Mouse (Mus musculus) kidney, embryonic 16.5 days (tissue): ENCODE data around the gene Top1. TPM values are rescaled to one million over a fixed set of nuclear protein-coding genes. Genes with fewer than 3 reads are reported as not detected.
A peak's percentile ranks its signal among the peaks of the same experiment; 100 is the strongest.

Experiments
- ATAC-seq: fragments of 200-750 bp; cut with Nextera tagmentation; 2 replicates; pipeline ENCODE4 v1.8.0; 2017; ENCODE audit warnings: moderate TSS enrichment; ENCODE audit not compliant: low FRiP score, low TSS enrichment
- H3K27ac ChIP-seq: fragments of 300-500 bp; sonication (generic); 2 replicates; pipeline ENCODE4 v1.5.1; 2014; ENCODE audit warnings: low read length
- H3K27me3 ChIP-seq: fragments of 300-500 bp; sonication (generic); 2 replicates; pipeline ENCODE4 v1.6.1; 2014; ENCODE audit warnings: low read length, control low read depth, mixed read lengths; ENCODE audit not compliant: insufficient read depth
- H3K36me3 ChIP-seq: fragments of 300-500 bp; sonication (generic); 2 replicates; pipeline ENCODE4 v1.6.1; 2014; ENCODE audit warnings: low read length, control low read depth, mixed read lengths; ENCODE audit not compliant: insufficient read depth
- H3K4me1 ChIP-seq: fragments of 300-500 bp; sonication (generic); 2 replicates; pipeline ENCODE4 v1.6.1; 2014; ENCODE audit warnings: low read length, control low read depth, mixed read lengths; ENCODE audit not compliant: insufficient read depth
- H3K4me2 ChIP-seq: fragments of 300-500 bp; sonication (generic); replicated peaks from 2 replicates; pipeline ENCODE4 v1.6.1; 2014; ENCODE audit warnings: low read depth, low read length
- H3K4me3 ChIP-seq: fragments of 300-500 bp; sonication (generic); 2 replicates; pipeline ENCODE4 v1.5.1; 2014; ENCODE audit warnings: mild to moderate bottlenecking, low read length
- H3K9ac ChIP-seq: fragments of 300-500 bp; sonication (generic); replicated peaks from 2 replicates; pipeline ENCODE4 v1.6.1; 2014; ENCODE audit warnings: low read length
- H3K9me3 ChIP-seq: fragments of 300-500 bp; sonication (generic); 2 replicates; pipeline ENCODE4 v1.6.1; 2016; ENCODE audit warnings: low read length, control low read depth
- WGBS: fragments of 180-500 bp; shearing (Covaris S2); extraction: QIAGEN DNeasy Blood & Tissue Kit; methylation state at CpG from one replicate; pipeline ENCODE4 v1.1.7; 2014; 5-methylcytosine and 5-hydroxymethylcytosine counted together
- polyA plus RNA-seq: library from polyadenylated mRNA; unstranded; fragments of >200 nt; fragmentation: Nextera tagmentation; extraction: Ambion mirVana; gene quantifications from 2 replicates; pipeline ENCODE4 v1.2.1, GENCODE M21; 2015

Top1 gene
- polyA plus RNA-seq, 1 experiment from 2014 or later, result 67.7 TPM

DNA sequence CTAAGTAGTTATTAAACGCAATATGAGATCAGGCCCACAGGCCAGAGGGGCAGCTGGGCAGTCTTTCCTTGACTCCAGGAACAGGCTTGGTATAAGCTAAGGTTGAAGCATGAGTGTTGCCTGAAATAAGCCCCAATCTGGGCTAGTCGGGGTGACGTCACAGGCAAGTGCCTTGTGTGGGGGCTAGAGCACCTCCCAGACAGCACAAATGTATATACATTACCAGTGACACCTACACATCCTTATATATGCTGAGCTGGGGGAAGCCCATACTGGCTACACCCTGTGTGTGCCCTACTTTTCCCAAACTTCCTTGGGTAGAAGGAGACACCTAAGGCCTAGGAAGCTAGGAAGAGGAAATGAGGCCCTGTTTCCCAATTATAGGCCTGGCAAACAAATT is 83.3 kb downstream of the Top1 start:
- 95% methylated on average over 3 of the region's 3 CpGs for WGBS
- no peak for ATAC-seq
- Histone ChIP-seq H3K9me3 (no peaks in the 10 kb centered on the region), H3K4me1 (peaks cover 27% of the 10 kb centered on the region), H3K36me3 (peaks cover 13% of the 10 kb centered on the region; the same call in 1 of the 2 replicates), H3K4me2 (no peak overlapping the region), H3K4me3 (no peak overlapping the region), H3K27ac (no peak overlapping the region), H3K27me3 (no peaks in the 10 kb centered on the region), H3K9ac (no peak overlapping the region)

DNA sequence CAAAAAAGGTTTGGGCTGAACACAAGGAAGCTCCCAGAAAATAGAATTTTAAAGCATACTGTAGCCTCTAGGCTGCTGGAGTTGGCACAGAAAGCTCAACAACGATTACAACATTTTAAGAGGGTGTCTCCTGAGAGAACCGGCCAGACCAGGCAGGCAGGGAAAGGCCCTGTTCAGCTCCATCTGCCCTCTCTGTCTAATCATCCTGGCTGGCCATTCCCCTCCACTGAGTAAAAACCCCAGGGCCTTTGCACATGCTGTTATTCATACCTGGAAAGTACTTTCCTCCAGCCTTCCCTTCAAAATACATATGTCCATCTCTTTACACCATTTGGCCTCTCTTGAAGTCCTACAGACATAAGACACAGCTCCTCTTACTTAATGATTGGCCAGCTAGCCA is 83.7 kb downstream of the Top1 start:
- H3K27me3 ChIP-seq, result no peaks in the 10 kb centered on the region
- ATAC-seq, result no peak
- no peak overlapping the region for H3K9ac ChIP-seq
- peaks cover 9% of the 10 kb centered on the region; the same call in 1 of the 2 replicates for H3K36me3 ChIP-seq
- no peaks in the 10 kb centered on the region for H3K9me3 ChIP-seq
- H3K4me3 ChIP-seq, result no peak overlapping the region
- no peak overlapping the region for H3K4me2 ChIP-seq
- no peak overlapping the region for H3K27ac ChIP-seq
- peaks cover 32% of the 10 kb centered on the region for H3K4me1 ChIP-seq
- WGBS, result 83% methylated on average over 2 of the region's 2 CpGs

DNA sequence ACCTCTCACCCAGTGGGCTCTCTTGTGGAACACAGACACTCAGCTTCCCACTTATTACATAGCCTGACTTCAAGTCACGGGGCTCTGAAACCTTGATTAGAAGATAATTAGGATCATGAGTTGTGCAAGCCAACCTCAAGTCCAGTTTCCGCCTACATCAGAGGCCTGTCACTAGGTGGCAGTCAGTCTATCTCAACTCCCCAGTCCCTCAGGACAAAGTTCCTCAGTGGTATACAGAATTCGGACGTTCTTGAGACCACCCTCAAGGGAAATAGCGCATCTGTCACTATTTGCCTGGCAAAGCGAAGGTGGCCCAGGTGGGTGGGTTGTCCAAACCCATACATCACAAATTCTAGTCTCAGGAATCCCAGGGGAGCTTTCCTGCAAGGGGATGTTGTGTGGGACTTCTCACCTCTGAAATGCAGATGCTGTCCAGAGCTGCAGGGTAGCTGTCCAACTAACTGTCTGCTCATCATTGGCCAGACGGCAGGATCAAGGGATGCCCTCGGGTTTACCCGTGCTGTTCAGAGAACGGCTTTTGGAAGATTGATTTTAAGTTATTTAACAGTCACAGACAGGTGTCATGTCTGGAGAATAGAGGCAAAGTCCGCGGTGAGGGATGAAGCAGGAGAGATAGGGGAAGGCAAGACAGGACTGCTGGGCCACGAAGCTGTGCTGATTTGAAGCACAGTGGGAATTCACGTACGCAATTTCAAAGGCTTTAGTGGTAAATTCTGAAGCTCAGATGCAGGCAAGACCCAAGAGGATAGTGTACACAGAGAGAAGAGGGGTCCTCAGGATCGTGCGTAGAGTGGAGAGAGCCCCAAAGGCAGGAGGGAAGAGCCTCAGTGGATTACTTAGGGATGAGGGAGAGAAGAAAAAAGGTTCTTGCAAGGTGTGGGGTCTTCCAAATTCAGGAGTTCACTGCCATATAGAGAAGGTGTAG is 84.4 kb downstream of the Top1 start:
- WGBS, result 24% methylated on average over 17 of the region's 17 CpGs
- no peak; the same call in 1 of the 2 replicates for ATAC-seq

DNA sequence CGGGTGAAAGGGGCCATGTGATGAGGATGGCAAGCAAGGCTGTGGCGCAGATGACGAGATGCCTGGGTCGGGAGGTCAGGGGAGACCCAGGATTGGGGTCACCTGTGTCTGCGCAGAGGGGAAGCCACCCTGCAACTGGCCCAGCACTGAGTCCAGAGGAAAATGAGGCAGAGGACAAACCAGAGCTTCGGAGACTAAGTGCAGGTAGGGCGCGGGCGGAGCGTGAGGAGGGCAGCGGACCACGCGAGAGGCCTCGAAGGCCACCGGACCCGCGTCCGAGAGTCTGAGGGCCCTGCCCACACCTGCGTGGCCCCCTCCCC is 85.1 kb downstream of the Top1 start:
- no peaks in the 10 kb centered on the region for H3K27me3 ChIP-seq
- H3K9ac ChIP-seq, result peak overlapping the region; percentile 98
- H3K27ac ChIP-seq, result no peak overlapping the region
- H3K36me3 ChIP-seq, result peaks cover 9% of the 10 kb centered on the region; the same call in 1 of the 2 replicates
- H3K4me1 ChIP-seq, result peaks cover 44% of the 10 kb centered on the region
- peak overlapping the region; percentile 91 for H3K4me2 ChIP-seq
- 3% methylated on average over 19 of the region's 19 CpGs for WGBS
- ATAC-seq, result no peak
- no peaks in the 10 kb centered on the region for H3K9me3 ChIP-seq
- peak overlapping the region; percentile 90 for H3K4me3 ChIP-seq

More for the DNA sequence above, 84.4 kb downstream of the Top1 start:
- Histone ChIP-seq H3K9ac (peak overlapping the region; percentile 98), H3K4me3 (peak overlapping the region; percentile 90), H3K9me3 (no peaks in the 10 kb centered on the region), H3K4me2 (peak overlapping the region; percentile 91), H3K36me3 (peaks cover 9% of the 10 kb centered on the region; the same call in 1 of the 2 replicates), H3K27me3 (no peaks in the 10 kb centered on the region), H3K4me1 (peaks cover 39% of the 10 kb centered on the region), H3K27ac (no peak overlapping the region)

DNA sequence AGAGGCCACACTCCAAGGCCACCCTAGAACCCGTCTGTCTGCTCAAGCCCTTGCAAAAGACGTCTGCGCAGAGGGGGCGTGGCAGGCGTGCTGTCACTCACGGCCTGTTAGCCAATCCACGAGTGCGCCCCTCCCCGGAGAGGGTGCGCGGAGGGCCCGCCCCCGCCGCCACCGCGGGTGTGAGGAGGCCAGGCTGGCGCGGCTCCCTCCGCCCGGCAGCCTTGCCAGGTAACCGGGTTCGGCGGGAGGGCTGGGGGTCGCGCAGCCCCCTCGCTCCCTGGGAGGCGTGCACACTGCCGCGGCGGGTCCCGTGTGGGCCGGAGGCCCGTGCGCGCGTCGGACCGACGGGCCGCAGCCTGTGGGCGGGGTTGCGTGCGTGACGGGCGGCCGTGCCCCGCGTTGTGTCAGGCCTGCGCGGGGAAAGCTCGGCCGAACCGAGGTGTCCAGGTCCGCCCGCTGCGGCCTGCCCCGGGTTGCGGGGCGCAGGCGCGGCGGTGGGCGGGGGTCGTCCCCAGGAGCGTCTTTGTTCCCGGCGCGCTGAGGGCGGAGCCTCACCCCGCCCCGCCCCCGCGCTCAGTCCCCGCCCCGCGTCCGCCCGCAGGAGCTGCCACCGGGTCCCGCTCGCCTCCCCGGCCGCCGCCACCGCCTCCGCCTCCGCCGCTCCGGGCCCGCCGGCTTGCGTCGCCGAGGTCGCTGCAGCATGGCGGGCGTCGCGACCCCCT is 85.6 kb downstream of the Top1 start, which contains the start of gene Plcg1:
Gene Plcg1, plus strand, starts transcription at position 184 of the 722 bp plus-strand sequence.
- Histone ChIP-seq H3K4me1 (peaks cover 49% of the 10 kb centered on the region), H3K9me3 (no peaks in the 10 kb centered on the region), H3K27me3 (no peaks in the 10 kb centered on the region), H3K27ac (peak within 1 kb of the TSS; percentile 94), H3K4me2 (peak within 1 kb of the TSS; percentile 91), H3K4me3 (peak within 1 kb of the TSS; percentile 90), H3K9ac (peak within 1 kb of the TSS; percentile 98), H3K36me3 (peaks cover 14% of the 10 kb centered on the region; the same call in 1 of the 2 replicates)
- peak; percentile 93 for ATAC-seq
- WGBS, result under 1% methylated on average over 72 of the region's 99 CpGs

DNA sequence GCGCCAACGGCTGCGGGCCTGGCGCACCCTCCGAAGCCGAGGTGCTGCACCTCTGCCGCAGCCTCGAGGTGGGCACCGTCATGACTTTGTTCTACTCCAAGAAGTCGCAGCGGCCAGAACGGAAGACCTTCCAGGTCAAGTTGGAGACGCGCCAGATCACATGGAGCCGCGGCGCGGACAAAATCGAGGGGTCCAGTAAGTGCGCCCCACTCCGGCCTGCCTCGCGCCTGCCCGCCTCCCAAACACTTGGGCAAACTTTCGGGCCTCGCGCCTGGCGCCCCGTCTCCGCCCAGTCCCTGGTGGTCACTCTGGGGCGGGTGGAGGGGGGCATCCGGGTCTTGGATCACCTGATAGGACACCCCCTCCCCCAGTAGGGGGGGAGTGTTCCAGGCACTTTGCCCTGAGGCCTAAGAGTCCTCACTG is 86.2 kb downstream of the Top1 start:
- peak overlapping the region; percentile 94 for H3K27ac ChIP-seq
- H3K27me3 ChIP-seq, result no peaks in the 10 kb centered on the region
- H3K4me3 ChIP-seq, result peak overlapping the region; percentile 90
- peaks cover 17% of the 10 kb centered on the region; the same call in 1 of the 2 replicates for H3K36me3 ChIP-seq
- peak overlapping the region; percentile 98 for H3K9ac ChIP-seq
- WGBS, result under 1% methylated on average over 32 of the region's 32 CpGs
- ATAC-seq, result peak; percentile 36
- no peaks in the 10 kb centered on the region for H3K9me3 ChIP-seq
- H3K4me1 ChIP-seq, result peaks cover 49% of the 10 kb centered on the region
- peak overlapping the region; percentile 91 for H3K4me2 ChIP-seq

DNA sequence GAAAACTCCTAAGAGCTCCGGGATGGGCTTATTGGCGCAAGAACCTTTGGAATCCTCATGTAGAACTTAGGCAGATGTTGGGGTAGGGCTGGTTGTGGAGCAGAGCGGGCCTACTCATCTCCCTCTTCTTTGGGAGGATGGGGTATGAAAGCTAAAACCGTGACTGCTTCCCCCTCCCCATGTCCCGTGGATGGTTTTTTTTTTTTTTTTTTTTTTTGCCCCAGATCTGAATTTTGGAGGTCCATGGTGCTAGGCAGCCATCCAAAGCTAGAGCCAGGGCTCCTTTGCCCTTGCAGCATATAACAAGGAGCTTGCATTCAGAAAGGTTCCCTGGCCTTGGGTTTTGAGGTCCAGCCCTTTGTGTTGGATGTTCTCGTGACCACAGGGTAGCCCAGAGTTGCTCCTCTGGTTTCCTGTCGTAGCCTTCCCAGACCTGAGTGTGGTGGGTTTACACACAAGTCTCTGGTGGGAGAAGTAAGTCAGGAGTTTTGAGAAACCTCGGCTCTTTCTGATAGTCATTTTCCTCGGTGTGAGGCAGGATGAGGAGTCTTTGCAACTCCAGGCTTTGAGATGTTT is 86.8 kb downstream of the Top1 start:
- Histone ChIP-seq H3K4me3 (peak overlapping the region; percentile 90), H3K4me2 (peak overlapping the region; percentile 91), H3K36me3 (peaks cover 22% of the 10 kb centered on the region), H3K9me3 (no peaks in the 10 kb centered on the region), H3K9ac (peak overlapping the region; percentile 98), H3K27ac (peak overlapping the region; percentile 94; the same call in 1 of the 2 replicates), H3K27me3 (no peaks in the 10 kb centered on the region), H3K4me1 (peaks cover 53% of the 10 kb centered on the region)
- ATAC-seq, result peak; percentile 0; the same call in 1 of the 2 replicates
- WGBS, result 15% methylated on average over 9 of the region's 9 CpGs

DNA sequence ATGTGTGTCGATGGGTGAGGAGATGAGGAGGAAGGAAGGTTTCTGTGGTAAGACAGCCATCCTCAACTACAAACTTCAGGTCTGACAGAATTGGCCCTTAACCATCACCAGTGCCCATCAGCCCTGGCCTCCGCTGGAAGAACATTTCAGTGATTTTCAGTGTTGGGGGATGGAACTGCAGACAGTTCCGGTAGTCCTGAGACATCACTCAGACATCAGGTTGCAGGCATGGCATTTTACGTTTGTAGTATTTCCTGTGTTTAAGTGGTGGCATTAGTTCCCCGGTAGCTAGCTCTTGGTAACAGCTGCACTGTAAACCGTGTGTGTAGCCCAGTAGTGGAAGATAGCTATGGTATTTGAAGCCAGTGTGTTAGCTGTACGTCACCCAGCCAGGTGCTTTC is 87.4 kb downstream of the Top1 start:
- H3K4me3 ChIP-seq, result peak overlapping the region; percentile 90
- peaks cover 22% of the 10 kb centered on the region for H3K36me3 ChIP-seq
- H3K9ac ChIP-seq, result peak overlapping the region; percentile 98
- 0 out of 2 replicates have a peak overlapping the region, but pooled peaks have one; percentile 16 for H3K27ac ChIP-seq
- ATAC-seq, result no peak
- H3K9me3 ChIP-seq, result no peaks in the 10 kb centered on the region
- H3K4me1 ChIP-seq, result peaks cover 53% of the 10 kb centered on the region
- H3K4me2 ChIP-seq, result peak overlapping the region; percentile 91
- no peaks in the 10 kb centered on the region for H3K27me3 ChIP-seq
- 26% methylated on average over 7 of the region's 7 CpGs for WGBS

DNA sequence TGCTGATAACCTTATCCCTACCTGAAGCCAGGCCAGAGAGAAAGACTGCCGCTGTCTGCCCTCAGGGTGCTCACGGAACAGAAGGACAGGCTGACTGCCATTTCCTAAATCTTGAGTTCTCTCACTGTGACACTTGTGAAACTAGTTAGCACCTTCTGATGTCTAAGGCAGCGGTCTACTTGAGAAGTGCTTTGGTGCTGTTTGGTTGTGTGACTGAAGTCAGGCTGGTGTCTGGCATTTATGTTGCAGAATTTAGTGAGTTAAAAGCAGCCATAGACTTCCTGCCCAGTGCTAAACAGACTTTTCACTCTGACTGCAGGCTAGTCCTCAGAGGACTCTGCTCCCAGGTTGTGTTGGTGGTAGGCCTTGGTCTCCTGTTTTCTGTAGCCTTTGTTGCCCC is 88.6 kb downstream of the Top1 start:
- Histone ChIP-seq H3K36me3 (peaks cover 22% of the 10 kb centered on the region), H3K4me2 (peak overlapping the region; percentile 91; the same call in 1 of the 2 replicates), H3K27ac (no peak overlapping the region), H3K9ac (peak overlapping the region; percentile 98; the same call in 1 of the 2 replicates), H3K4me1 (peaks cover 57% of the 10 kb centered on the region), H3K4me3 (no peak overlapping the region), H3K27me3 (no peaks in the 10 kb centered on the region), H3K9me3 (no peaks in the 10 kb centered on the region)
- no peak for ATAC-seq
- 73% methylated on average over 3 of the region's 3 CpGs for WGBS
